Mouse (Mus musculus) limb, embryonic 11.5 days (tissue): Measurements from ENCODE around the gene Narfl. TPM values are rescaled to one million over a fixed set of nuclear protein-coding genes. Genes with fewer than 3 reads are reported as not detected.
A peak's percentile ranks its signal among the peaks of the same experiment; 100 is the strongest.

Experiments
- ATAC-seq: fragments of 200-750 bp; cut with Nextera tagmentation; 2 replicates; pipeline ENCODE4 v1.8.0; 2017; ENCODE audit warnings: low read depth; ENCODE audit not compliant: insufficient number of reproducible peaks, low FRiP score, low TSS enrichment
- DNase-seq: peaks from one replicate; pipeline ENCODE4 v3.0.0-alpha.2; 2015; ENCODE audit warnings: low spot score
- H3K27ac ChIP-seq: fragments of 300-500 bp; sonication (generic); replicated peaks from 2 replicates; pipeline ENCODE4 v1.5.1; 2014; ENCODE audit warnings: low read depth, mild to moderate bottlenecking, low read length
- H3K27me3 ChIP-seq: fragments of 300-500 bp; sonication (generic); 2 replicates; pipeline ENCODE4 v1.6.1; 2014; ENCODE audit warnings: mild to moderate bottlenecking, low read length, mixed read lengths; ENCODE audit not compliant: control insufficient read depth, insufficient read depth
- H3K36me3 ChIP-seq: fragments of 300-500 bp; sonication (generic); 2 replicates; pipeline ENCODE4 v1.6.1; 2014; ENCODE audit warnings: mild to moderate bottlenecking, low read length, moderate library complexity, mixed read lengths; ENCODE audit not compliant: control insufficient read depth, insufficient read depth
- H3K4me1 ChIP-seq: fragments of 300-500 bp; sonication (generic); 2 replicates; pipeline ENCODE4 v1.6.1; 2014; ENCODE audit warnings: low read length, mixed read lengths; ENCODE audit not compliant: control insufficient read depth, insufficient read depth
- H3K4me2 ChIP-seq: fragments of 300-500 bp; sonication (generic); 2 replicates; pipeline ENCODE4 v1.6.1; 2014; ENCODE audit warnings: low read depth, mild to moderate bottlenecking, moderate library complexity; ENCODE audit not compliant: severe bottlenecking
- H3K4me3 ChIP-seq: fragments of 300-500 bp; sonication (generic); 2 replicates; pipeline ENCODE4 v1.5.1; 2014; ENCODE audit warnings: low read depth, low read length
- H3K9ac ChIP-seq: fragments of 300-500 bp; sonication (generic); 2 replicates; pipeline ENCODE4 v1.6.1; 2014; ENCODE audit warnings: mild to moderate bottlenecking, low read length
- H3K9me3 ChIP-seq: fragments of 300-500 bp; sonication (generic); 2 replicates; pipeline ENCODE4 v1.6.1; 2016; ENCODE audit warnings: low read length; ENCODE audit not compliant: control insufficient read depth
- WGBS: fragments of 180-500 bp; shearing (Covaris S2); extraction: QIAGEN DNeasy Blood & Tissue Kit; methylation state at CpG from one replicate; pipeline ENCODE4 v1.1.7; 2014; 5-methylcytosine and 5-hydroxymethylcytosine counted together
- polyA plus RNA-seq: library from polyadenylated mRNA; unstranded; fragments of >200 nt; fragmentation: Nextera tagmentation; extraction: Ambion mirVana; gene quantifications from 2 replicates; pipeline ENCODE4 v1.2.1, GENCODE M21; 2014

The Narfl gene
- polyA plus RNA-seq, 1 experiment from 2014 or later, result 23.6 TPM

DNA sequence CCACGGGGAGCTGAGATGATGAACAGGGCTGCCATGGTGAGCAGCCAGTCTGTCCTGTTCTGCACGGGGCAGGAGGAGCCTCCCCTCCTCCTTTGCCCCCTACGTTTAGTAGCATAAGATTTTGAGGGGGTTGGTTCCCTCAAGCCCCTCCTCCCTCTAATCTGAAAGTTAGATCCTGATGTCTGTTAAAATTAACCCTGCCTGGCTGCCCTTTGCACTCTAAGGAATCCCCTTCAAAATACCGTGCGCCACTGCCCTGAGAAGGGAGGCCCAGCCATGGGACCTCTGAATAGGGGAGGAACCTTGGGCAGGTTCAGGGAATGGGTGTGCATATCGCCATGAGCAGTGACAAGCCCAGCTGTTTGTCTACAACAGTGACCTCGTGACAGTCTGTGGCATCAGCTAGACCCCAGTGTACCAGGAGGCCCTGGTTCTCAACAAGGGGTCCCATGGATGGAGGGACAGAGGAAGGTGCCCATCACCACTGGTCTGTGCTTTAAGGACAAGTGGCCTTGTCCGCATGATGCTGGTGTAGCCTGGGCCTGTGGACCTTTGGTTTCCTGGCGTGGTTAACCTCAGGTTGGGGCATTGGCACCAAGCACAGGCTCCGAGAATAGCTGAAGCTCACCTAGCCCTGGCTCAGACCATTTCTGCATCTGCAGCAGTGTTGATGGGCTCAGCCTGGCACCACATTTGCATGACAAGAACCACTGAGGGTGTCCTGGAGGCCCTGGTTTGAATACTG, 1.9 kb downstream of the Narfl start:
- Histone ChIP-seq H3K36me3 (no peaks in the 10 kb centered on the region), H3K4me2 (no peak overlapping the region), H3K27me3 (no peaks in the 10 kb centered on the region), H3K4me3 (no peak overlapping the region), H3K4me1 (peaks cover 8% of the 10 kb centered on the region; the same call in 1 of the 2 replicates), H3K27ac (no peak overlapping the region), H3K9me3 (no peaks in the 10 kb centered on the region), H3K9ac (no peak overlapping the region)
- ATAC-seq (no peak), DNase-seq (no peak)
- WGBS, result 77% methylated on average over 10 of the region's 10 CpGs

DNA sequence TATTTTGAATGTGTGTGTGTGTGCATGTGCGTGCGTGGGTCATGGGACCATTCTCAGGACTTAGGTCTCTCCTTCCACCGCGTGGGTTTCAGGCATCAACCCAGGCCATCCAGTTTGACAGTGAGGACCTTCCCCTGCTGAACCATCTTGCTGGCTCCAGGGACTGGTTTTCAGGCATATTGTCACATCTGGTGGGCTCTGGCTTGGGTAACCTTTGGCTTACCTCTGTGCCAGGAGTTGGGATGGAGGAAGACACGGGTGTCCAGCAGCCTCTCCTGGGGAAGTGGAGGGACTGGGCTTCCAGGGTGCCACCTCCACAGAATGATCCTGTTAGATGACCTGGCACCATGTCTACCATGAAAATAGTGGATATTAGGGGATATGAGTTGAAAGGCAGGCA, 4.4 kb downstream of the Narfl start:
- WGBS, result 92% methylated on average over 5 of the region's 5 CpGs
- Histone ChIP-seq H3K9ac (no peak overlapping the region), H3K4me3 (no peak overlapping the region), H3K27me3 (no peaks in the 10 kb centered on the region), H3K9me3 (no peaks in the 10 kb centered on the region), H3K27ac (no peak overlapping the region), H3K36me3 (peaks cover 11% of the 10 kb centered on the region; the same call in 1 of the 2 replicates), H3K4me2 (no peak overlapping the region), H3K4me1 (peaks cover 10% of the 10 kb centered on the region; the same call in 1 of the 2 replicates)
- DNase-seq (no peak), ATAC-seq (no peak)

DNA sequence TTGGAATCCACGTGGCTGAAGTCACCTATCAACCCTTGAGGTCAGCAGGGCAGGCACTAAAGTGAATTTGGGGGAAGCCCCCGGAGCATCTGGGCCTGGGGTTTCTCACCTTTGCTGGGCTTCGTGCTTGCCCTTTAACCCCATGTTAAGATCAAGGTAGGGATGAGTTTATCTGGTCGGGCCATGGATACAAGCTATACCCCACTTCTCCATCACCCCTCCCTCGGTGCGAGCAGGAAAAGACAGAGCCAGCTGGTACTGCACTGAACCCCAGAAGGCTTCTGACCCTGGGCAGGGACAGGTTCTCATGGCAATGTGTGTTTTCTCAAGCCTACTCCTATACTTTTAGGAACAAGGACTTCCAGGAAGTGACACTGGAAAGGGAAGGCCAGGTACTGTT, 7.8 kb downstream of the Narfl start:
- DNase-seq (no peak), ATAC-seq (no peak)
- H3K27me3 ChIP-seq, result no peaks in the 10 kb centered on the region
- no peak overlapping the region for H3K9ac ChIP-seq
- no peak overlapping the region for H3K27ac ChIP-seq
- peaks cover 20% of the 10 kb centered on the region for H3K36me3 ChIP-seq
- H3K4me1 ChIP-seq, result peaks cover 22% of the 10 kb centered on the region
- no peak overlapping the region for H3K4me2 ChIP-seq
- no peak overlapping the region for H3K4me3 ChIP-seq
- H3K9me3 ChIP-seq, result no peaks in the 10 kb centered on the region
- WGBS, result 73% methylated on average over 6 of the region's 6 CpGs

DNA sequence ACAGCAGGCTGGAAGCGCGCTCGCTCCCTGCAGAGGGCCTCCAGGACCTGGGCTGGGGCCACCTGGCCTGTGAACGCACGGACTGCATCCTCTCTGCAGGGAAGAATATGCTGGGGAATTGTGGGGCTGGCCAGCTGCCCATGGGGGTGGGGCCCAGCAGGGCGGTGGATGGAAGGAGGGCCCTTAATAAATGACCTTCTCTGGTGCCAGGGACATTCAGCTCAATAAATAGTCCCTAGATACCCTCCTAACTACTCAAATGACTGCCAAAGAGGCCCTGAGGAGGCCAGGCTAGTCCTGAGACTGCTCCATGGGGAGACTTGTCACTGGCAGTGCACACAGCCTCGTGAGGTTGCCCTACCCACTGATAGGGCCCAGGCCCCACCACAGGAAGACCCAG, 9.5 kb downstream of the Narfl start:
- Histone ChIP-seq H3K4me3 (no peak overlapping the region), H3K9ac (peak overlapping the region; percentile 17; the same call in 1 of the 2 replicates), H3K4me2 (no peak overlapping the region), H3K27ac (no peak overlapping the region), H3K27me3 (no peaks in the 10 kb centered on the region), H3K9me3 (no peaks in the 10 kb centered on the region), H3K36me3 (peaks cover 26% of the 10 kb centered on the region), H3K4me1 (peaks cover 22% of the 10 kb centered on the region)
- WGBS, result 86% methylated on average over 7 of the region's 7 CpGs
- no peak for ATAC-seq
- no peak for DNase-seq

DNA sequence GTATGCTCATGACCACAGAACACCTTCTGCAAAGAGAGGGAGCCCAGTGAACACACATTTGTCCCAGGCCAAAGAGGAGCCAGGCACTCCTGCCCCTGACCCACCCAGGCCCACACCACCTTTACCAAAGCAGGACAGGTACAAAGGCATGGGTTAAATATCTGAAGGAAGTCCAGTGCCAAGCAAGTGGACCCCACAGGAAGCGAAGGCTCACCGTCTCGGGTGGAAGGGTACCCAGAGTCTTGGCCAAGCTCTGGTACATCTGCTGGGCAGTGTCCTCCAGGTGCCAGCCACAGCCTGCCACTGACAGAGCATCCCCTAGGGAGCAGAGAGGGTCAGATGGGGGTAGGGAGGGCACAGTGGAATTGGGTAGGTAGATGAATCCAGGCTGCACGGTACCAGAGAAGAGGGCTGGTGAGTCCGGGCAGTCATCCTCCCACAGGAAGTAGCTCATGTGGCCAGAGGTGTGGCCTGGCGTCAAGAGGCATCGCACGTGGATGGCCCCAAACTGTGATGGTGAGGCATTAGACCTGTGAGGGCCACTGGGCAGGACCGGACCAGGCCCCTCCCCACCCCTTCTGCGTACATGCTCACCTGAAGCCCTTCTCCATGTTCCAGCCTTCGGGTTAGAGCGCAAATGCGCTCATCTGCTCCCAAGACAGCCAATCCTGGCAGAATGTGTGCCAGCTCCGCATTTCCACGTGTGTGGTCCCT, 10.4 kb downstream of the Narfl start:
- no peak; the same call in 1 of the 2 replicates for ATAC-seq
- Histone ChIP-seq H3K4me3 (peak overlapping the region; percentile 76), H3K9me3 (no peaks in the 10 kb centered on the region), H3K36me3 (peaks cover 29% of the 10 kb centered on the region), H3K27me3 (no peaks in the 10 kb centered on the region), H3K4me2 (peak overlapping the region; percentile 85), H3K9ac (peak overlapping the region; percentile 64), H3K27ac (peak overlapping the region; percentile 30; the same call in 1 of the 2 replicates), H3K4me1 (peaks cover 22% of the 10 kb centered on the region)
- no peak for DNase-seq
- WGBS, result 82% methylated on average over 15 of the region's 15 CpGs

DNA sequence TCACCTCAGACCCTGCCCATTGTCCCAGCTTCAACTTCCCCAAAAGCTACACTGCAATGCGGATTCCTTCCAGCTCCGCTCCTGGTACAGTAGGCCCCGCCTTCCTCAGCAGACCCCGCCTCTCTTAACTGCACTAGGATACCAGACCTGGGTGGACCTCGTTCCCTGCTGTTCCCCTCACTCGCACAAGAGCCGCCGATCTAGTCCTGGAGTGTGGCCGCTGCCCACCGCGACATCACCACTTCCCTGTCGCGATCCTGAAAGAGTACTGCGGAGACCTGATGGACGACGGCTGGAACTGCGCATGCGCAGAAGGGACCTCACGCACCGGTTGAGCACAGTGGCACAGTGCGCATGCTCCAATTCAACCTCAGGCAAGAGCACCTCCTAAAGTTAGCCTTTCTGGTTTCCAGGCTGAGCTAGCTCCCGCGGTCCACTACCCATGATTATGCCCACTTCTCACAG, 11.7 kb downstream of the Narfl start, which contains the start of gene Haghl:
Gene Haghl (minus strand): TSS at position 393 of the 465 bp plus-strand sequence.
- peak; percentile 76 for ATAC-seq
- Histone ChIP-seq H3K4me1 (peaks cover 22% of the 10 kb centered on the region), H3K27me3 (no peaks in the 10 kb centered on the region), H3K9ac (peak within 1 kb of the TSS; percentile 64), H3K36me3 (peaks cover 32% of the 10 kb centered on the region), H3K27ac (peak within 1 kb of the TSS; percentile 87), H3K9me3 (no peaks in the 10 kb centered on the region), H3K4me3 (peak within 1 kb of the TSS; percentile 76), H3K4me2 (peak within 1 kb of the TSS; percentile 85)
- under 1% methylated on average over 23 of the region's 23 CpGs for WGBS
- peak; percentile 99 for DNase-seq

DNA sequence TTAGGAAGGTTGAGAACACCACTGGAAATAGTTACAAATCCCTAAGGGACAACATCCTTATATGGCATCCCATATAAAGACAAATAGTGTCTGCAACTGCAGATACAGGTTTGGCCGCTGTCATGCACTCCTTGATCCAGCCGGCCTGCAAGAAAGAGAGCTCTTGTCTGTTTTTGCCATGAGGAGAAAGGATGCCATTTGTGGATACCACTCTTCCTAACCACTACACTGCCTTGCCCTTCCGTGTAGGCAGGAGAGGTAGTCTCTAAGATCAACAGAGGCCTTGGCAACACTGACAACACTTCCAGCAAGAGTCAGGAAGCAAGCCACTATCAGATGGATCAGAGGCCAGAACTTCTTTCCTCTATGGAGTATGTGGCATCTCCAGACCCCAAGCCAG, 12.7 kb downstream of the Narfl start, which contains the start of gene Ccdc78:
Gene Ccdc78 (plus strand): TSS at position 301 of the 400 bp plus-strand sequence.
- H3K36me3 ChIP-seq, result peaks cover 29% of the 10 kb centered on the region
- ATAC-seq (no peak), DNase-seq (no peak)
- WGBS, result 86% methylated on average over 3 of the region's 3 CpGs
- H3K9ac ChIP-seq, result peak within 1 kb of the TSS; percentile 64
- H3K27me3 ChIP-seq, result no peaks in the 10 kb centered on the region
- no peaks in the 10 kb centered on the region for H3K9me3 ChIP-seq
- H3K4me3 ChIP-seq, result peak within 1 kb of the TSS; percentile 76
- peaks cover 24% of the 10 kb centered on the region for H3K4me1 ChIP-seq
- H3K4me2 ChIP-seq, result peak within 1 kb of the TSS; percentile 85
- peak within 1 kb of the TSS; percentile 87 for H3K27ac ChIP-seq

DNA sequence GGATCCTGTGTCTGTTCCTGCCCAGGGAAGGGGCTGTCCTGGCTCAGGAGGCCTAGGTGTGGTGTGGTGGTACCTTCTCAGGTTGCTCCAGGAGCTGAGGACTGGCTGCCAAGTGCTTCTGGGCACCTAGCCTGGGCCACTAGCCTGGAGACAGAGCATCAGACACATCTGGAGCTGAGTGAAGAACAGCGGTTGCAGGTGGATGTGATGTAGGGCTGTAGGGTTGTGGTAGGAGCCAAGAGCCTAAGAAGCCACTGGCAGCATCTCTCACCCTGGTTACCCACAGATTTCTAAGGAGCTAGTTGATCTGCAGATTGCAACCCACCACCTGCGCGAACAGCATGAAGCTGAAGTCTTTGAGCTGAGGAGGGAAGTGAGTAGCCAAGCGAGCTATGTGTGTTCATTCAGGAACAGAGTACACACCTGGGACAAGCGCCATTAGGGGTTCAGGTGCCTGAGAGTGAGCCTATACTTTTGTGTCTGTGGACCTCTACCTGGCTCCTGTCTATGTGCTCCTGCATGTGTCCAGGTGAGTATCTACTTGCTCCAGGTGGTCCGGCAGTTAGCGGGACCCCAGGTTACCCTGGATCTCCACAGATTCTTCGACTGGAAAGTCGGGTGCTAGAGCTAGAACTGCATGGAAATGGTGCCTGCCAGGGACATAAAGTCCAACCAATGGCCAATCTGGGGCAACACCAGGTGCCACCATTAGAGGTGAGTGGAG, 13.4 kb downstream of the Narfl start:
- Histone ChIP-seq H3K36me3 (peaks cover 27% of the 10 kb centered on the region), H3K27ac (no peak overlapping the region), H3K4me3 (no peak overlapping the region), H3K9me3 (no peaks in the 10 kb centered on the region), H3K9ac (no peak overlapping the region), H3K27me3 (no peaks in the 10 kb centered on the region), H3K4me2 (no peak overlapping the region; the same call in 1 of the 2 replicates), H3K4me1 (peaks cover 27% of the 10 kb centered on the region)
- no peak for ATAC-seq
- 92% methylated on average over 9 of the region's 9 CpGs for WGBS
- no peak for DNase-seq
